Mouse (Mus musculus) MEL (cell line): ENCODE data around the gene Sgk1. TPM values are rescaled to one million over a fixed set of nuclear protein-coding genes. Genes with fewer than 3 reads are reported as not detected.
"Not testable (repeated sequence)": the region's sequence is repeated elsewhere in the genome, so short reads cannot be mapped to it uniquely, and the experiment has no call there.

Experiments
- DNase-seq: peaks from one replicate; pipeline ENCODE4 v3.0.0; 2011; ENCODE audit warnings: low read depth, low spot score
- H3K27ac ChIP-seq: 2 replicates; pipeline ENCODE4 v1.5.1; 2012; ENCODE audit warnings: low read depth, mild to moderate bottlenecking, control low read depth, low read length, moderate library complexity; ENCODE audit not compliant: control insufficient read depth
- H3K27me3 ChIP-seq, 2 experiments: fragments of 150-350 bp in 1 of 2; sonication (generic) in 1 of 2; 2 replicates each; pipeline ENCODE4 v1.6.1; 2012; ENCODE audit warnings: low read length in 2 of 2, mild to moderate bottlenecking in 2 of 2, improper control_type of control experiment in 1 of 2, moderate library complexity in 1 of 2; ENCODE audit not compliant: insufficient read depth in 2 of 2, control insufficient read depth in 1 of 2
- H3K36me3 ChIP-seq, 2 experiments: 2 replicates each; pipeline ENCODE4 v1.6.1; 2012 to 2014; ENCODE audit warnings: low read length in 2 of 2, improper control_type of control experiment in 1 of 2, inconsistent platforms in 1 of 2, mild to moderate bottlenecking in 1 of 2; ENCODE audit not compliant: insufficient read depth in 2 of 2, control insufficient read depth in 1 of 2
- H3K4me1 ChIP-seq, 2 experiments: fragments of 150-350 bp in 1 of 2; sonication (generic) in 1 of 2; 2 replicates each; pipeline ENCODE4 v1.6.1; 2012; ENCODE audit warnings: low read length in 2 of 2, improper control_type of control experiment in 1 of 2, mild to moderate bottlenecking in 1 of 2; ENCODE audit not compliant: insufficient read depth in 2 of 2, control insufficient read depth in 1 of 2
- H3K4me3 ChIP-seq, 2 experiments: fragments of 150-350 bp in 1 of 2; sonication (generic) in 1 of 2; 2 replicates each; pipeline ENCODE4 v1.5.1; 2012; ENCODE audit warnings: low read depth in 2 of 2, low read length in 2 of 2, mild to moderate bottlenecking in 2 of 2, moderate library complexity in 2 of 2, control low read depth in 1 of 2, improper control_type of control experiment in 1 of 2; ENCODE audit not compliant: control insufficient read depth in 1 of 2, insufficient read depth in 1 of 2
- H3K79me2 ChIP-seq: 2 replicates; pipeline ENCODE4 v1.6.1; 2012; ENCODE audit warnings: mild to moderate bottlenecking, low read length, moderate library complexity; ENCODE audit not compliant: control insufficient read depth, poor library complexity, insufficient read depth
- H3K9ac ChIP-seq: 2 replicates; pipeline ENCODE4 v1.6.1; 2012; ENCODE audit warnings: low read depth, mild to moderate bottlenecking, control low read depth, low read length, moderate library complexity; ENCODE audit not compliant: control insufficient read depth, poor library complexity, severe bottlenecking
- H3K9me3 ChIP-seq: fragments of 150-350 bp; sonication (generic); replicated peaks from 2 replicates; pipeline ENCODE4 v1.6.1; 2012; ENCODE audit warnings: mild to moderate bottlenecking, low read length, improper control_type of control experiment, moderate library complexity; ENCODE audit not compliant: insufficient read depth
- BHLHE40 ChIP-seq: IDR thresholded peaks from 2 replicates; pipeline ENCODE4 v1.6.1; 2012; ENCODE audit warnings: low read depth, mild to moderate bottlenecking, inconsistent platforms, low read length, improper control_type of control experiment, borderline replicate concordance
- CHD2 ChIP-seq: IDR thresholded peaks from 2 replicates; pipeline ENCODE4 v1.6.1; 2011; ENCODE audit warnings: low read length, improper control_type of control experiment
- CTCF ChIP-seq, 3 experiments: IDR thresholded peaks in 2 of 3; conservative IDR thresholded peaks in 1 of 3; 2 replicates each; pipeline ENCODE4 v1.5.1; 2011 to 2012; ENCODE audit warnings: low read length in 3 of 3, low read depth in 2 of 3, mild to moderate bottlenecking in 2 of 3, improper control_type of control experiment in 1 of 3, inconsistent platforms in 1 of 3, mixed read lengths in 1 of 3, moderate library complexity in 1 of 3; ENCODE audit not compliant: control insufficient read depth in 1 of 3, insufficient read depth in 1 of 3, poor library complexity in 1 of 3, severe bottlenecking in 1 of 3
- E2F4 ChIP-seq: IDR thresholded peaks from 2 replicates; pipeline ENCODE4 v1.6.1; 2011; ENCODE audit warnings: low read depth, low read length, improper control_type of control experiment, borderline replicate concordance
- ELF1 ChIP-seq: IDR thresholded peaks from 2 replicates; pipeline ENCODE4 v1.6.1; 2014; ENCODE audit warnings: low read depth, mild to moderate bottlenecking, inconsistent platforms, low read length, improper control_type of control experiment, moderate library complexity
- ETS1 ChIP-seq: IDR thresholded peaks from 2 replicates; pipeline ENCODE4 v1.6.1; 2012; ENCODE audit warnings: low read depth, mild to moderate bottlenecking, inconsistent platforms, low read length, improper control_type of control experiment, moderate library complexity
- GABPA ChIP-seq: IDR thresholded peaks from 2 replicates; pipeline ENCODE4 v1.6.1; 2012; ENCODE audit warnings: low read depth, mild to moderate bottlenecking, inconsistent platforms, low read length, improper control_type of control experiment, moderate library complexity
- HCFC1 ChIP-seq: IDR thresholded peaks from 2 replicates; pipeline ENCODE4 v1.6.1; 2012; ENCODE audit warnings: low read depth, mild to moderate bottlenecking, inconsistent platforms, low read length, improper control_type of control experiment, moderate library complexity
- JUND ChIP-seq: IDR thresholded peaks from 2 replicates; pipeline ENCODE4 v1.6.1; 2011; ENCODE audit warnings: low read depth, mild to moderate bottlenecking, improper control_type of control experiment, low read length
- KAT2A ChIP-seq: conservative IDR thresholded peaks from 2 replicates; pipeline ENCODE4 v1.6.1; 2012; ENCODE audit warnings: low read depth, low read length, improper control_type of control experiment, inconsistent platforms
- MAZ ChIP-seq: IDR thresholded peaks from 2 replicates; pipeline ENCODE4 v1.6.1; 2012; ENCODE audit warnings: low read depth, mild to moderate bottlenecking, inconsistent platforms, low read length, improper control_type of control experiment
- MEF2A ChIP-seq: IDR thresholded peaks from 2 replicates; pipeline ENCODE4 v1.6.1; 2014; ENCODE audit warnings: low read depth, mild to moderate bottlenecking, inconsistent platforms, low read length, improper control_type of control experiment; ENCODE audit not compliant: poor library complexity, insufficient replicate concordance, severe bottlenecking; ENCODE audit errors: extremely low read depth
- MYC ChIP-seq: IDR thresholded peaks from 2 replicates; pipeline ENCODE4 v1.6.1; 2011; ENCODE audit warnings: low read depth, mild to moderate bottlenecking, low read length, improper control_type of control experiment, moderate library complexity
- NELFE ChIP-seq: IDR thresholded peaks from 2 replicates; pipeline ENCODE4 v1.6.1; 2011; ENCODE audit warnings: low read depth, low read length, improper control_type of control experiment
- POLR2AphosphoS2 ChIP-seq: IDR thresholded peaks from 2 replicates; pipeline ENCODE4 v1.6.1; 2011; ENCODE audit warnings: low read length, improper control_type of control experiment
- RAD21 ChIP-seq: IDR thresholded peaks from 2 replicates; pipeline ENCODE4 v1.6.1; 2011; ENCODE audit warnings: mild to moderate bottlenecking, low read depth, low read length, improper control_type of control experiment
- SIN3A ChIP-seq: IDR thresholded peaks from 2 replicates; pipeline ENCODE4 v1.6.1; 2012; ENCODE audit warnings: low read length, improper control_type of control experiment, inconsistent platforms
- SMC3 ChIP-seq: IDR thresholded peaks from 2 replicates; pipeline ENCODE4 v1.6.1; 2011; ENCODE audit warnings: low read depth, low read length, improper control_type of control experiment
- TAL1 ChIP-seq: IDR thresholded peaks from 2 replicates; pipeline ENCODE4 v1.6.1; 2012; ENCODE audit warnings: mild to moderate bottlenecking, inconsistent platforms, low read length, moderate library complexity, mixed read lengths
- TBP ChIP-seq: IDR thresholded peaks from 2 replicates; pipeline ENCODE4 v1.8.0; 2011; ENCODE audit warnings: low read depth, low read length, improper control_type of control experiment
- USF1 ChIP-seq: IDR thresholded peaks from 2 replicates; pipeline ENCODE4 v1.6.1; 2014; ENCODE audit warnings: low read depth, mild to moderate bottlenecking, inconsistent platforms, low read length, improper control_type of control experiment, moderate library complexity
- USF2 ChIP-seq, 2 experiments: IDR thresholded peaks; 2 replicates each; pipeline ENCODE4 v1.6.1; 2011 to 2012; ENCODE audit warnings: improper control_type of control experiment in 2 of 2, low read length in 2 of 2, borderline replicate concordance in 1 of 2, inconsistent platforms in 1 of 2, low read depth in 1 of 2, mild to moderate bottlenecking in 1 of 2; ENCODE audit not compliant: insufficient read depth in 1 of 2
- ZKSCAN1 ChIP-seq: IDR thresholded peaks from 2 replicates; pipeline ENCODE4 v1.6.1; 2012; ENCODE audit warnings: low read depth, mild to moderate bottlenecking, inconsistent platforms, low read length, improper control_type of control experiment, moderate library complexity
- ZNF384 ChIP-seq: IDR thresholded peaks from 2 replicates; pipeline ENCODE4 v1.6.1; 2012; ENCODE audit warnings: low read depth, mild to moderate bottlenecking, inconsistent platforms, low read length, improper control_type of control experiment
- polyA plus RNA-seq, 2 experiments: library from polyadenylated mRNA; stranded (reverse) in 1 of 2; unstranded in 1 of 2; fragments of >175 nt in 1 of 2; fragments of >200 nt in 1 of 2; gene quantifications; 2 replicates each; pipeline versions ENCODE4 v1.2.1 to v1.2.4; 2012; ENCODE audit warnings: low replicate concordance in 2 of 2, low read depth in 1 of 2; ENCODE audit not compliant: insufficient read length in 2 of 2, insufficient read depth in 1 of 2, missing spikeins in 1 of 2
- total RNA-seq: library from RNA; depleted of rRNA; stranded (reverse); fragments of 300-350 nt; gene quantifications from 2 replicates; pipeline ENCODE4 v1.2.3, GENCODE M21; 2012

The Sgk1 gene
- total and polyA plus RNA-seq, 3 experiments, result 1.6 to 3.2 TPM; not detected in 1

DNA sequence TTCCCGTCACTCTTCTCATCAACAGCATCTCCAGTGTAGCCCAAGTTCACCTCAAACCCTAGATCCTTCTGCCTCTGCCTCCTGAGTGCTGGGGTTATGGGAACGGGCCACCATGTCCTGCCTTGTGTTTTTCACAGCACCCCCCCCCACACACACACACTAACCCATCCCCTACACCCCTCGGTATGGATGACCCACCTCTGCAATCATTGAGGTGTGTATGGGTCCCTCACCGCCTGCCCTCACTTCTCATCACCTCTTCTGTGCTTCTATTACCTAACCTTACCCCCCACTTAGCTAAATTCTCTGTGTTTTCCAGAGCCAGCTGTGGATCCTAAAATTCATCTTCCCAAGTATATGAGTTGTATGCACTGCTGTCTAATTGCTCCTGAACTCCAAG lies 16.4 kb downstream of the Sgk1 start:
- no peaks in the 10 kb centered on the region for H3K9me3 ChIP-seq
- H3K4me1 ChIP-seq, result no peaks in the 10 kb centered on the region
- H3K79me2 ChIP-seq, result no peaks in the 10 kb centered on the region
- H3K27ac ChIP-seq, result no peak overlapping the region
- no peaks in the 10 kb centered on the region for H3K36me3 ChIP-seq
- DNase-seq, result no peak
- H3K27me3 ChIP-seq, result peaks cover 0 to 9% of the 10 kb centered on the region in 2 experiments; a peak in 2 of 4 replicates
- no peak overlapping the region for H3K9ac ChIP-seq
- no peak overlapping the region for H3K4me3 ChIP-seq
- TF ChIP-seq KAT2A (no peak), SMC3 (no peak), USF1 (no peak), SIN3A (no peak), MAZ (no peak), JUND (no peak), POLR2AphosphoS2 (no peak), ELF1 (no peak), TBP (no peak), NELFE (no peak), ZKSCAN1 (no peak)

DNA sequence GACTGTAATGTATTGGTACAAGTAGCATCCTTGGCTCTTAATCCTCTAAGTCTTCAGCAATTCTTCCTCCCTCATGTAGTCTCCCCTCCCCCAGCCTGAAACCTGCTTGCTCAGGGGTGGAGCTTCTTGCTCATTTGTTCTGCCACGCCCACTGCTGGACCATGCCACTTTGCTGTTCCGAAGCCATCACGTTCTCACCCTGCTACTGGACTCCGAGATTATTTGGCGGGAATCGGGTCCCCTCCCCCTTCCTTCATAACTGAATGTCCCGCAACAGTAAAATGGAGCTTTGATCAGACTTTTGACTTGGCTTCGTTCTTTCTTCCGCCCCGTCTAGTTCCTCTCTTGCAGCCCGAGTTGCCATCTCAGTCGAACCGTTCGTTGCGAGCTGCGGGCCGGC lies 16.9 kb downstream of the Sgk1 start:
- H3K36me3 ChIP-seq, H3K9me3 ChIP-seq, H3K27me3 ChIP-seq, DNase-seq, H3K79me2 ChIP-seq, H3K4me1 ChIP-seq, H3K9ac ChIP-seq, H3K4me3 ChIP-seq, H3K27ac ChIP-seq: not testable (repeated sequence)

DNA sequence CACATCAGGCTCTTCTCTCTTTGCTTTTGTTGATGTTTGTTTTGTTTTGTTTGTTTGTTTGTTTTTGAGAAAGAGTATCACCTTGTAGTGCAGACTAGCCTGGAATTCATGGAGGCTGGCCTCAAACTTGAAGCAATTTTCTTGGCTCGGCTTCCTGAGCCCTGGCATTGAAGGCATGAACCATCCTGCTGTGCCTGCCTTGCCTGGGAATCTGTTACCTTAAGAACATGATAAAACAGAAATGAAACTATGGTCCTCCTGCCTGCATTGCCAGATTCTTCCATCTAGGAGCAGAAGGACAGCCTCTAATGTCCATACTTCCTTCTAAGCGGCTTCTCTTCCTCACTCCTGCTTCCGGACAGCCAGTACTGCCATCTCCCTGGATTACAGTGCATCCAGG lies 17.4 kb downstream of the Sgk1 start:
- Histone ChIP-seq H3K4me3 (no peak overlapping the region), H3K9me3 (no peaks in the 10 kb centered on the region), H3K9ac (no peak overlapping the region), H3K27ac (no peak overlapping the region), H3K36me3 (no peaks in the 10 kb centered on the region), H3K27me3 (peaks cover 0 to 6% of the 10 kb centered on the region in 2 experiments; a peak in 2 of 4 replicates), H3K79me2 (no peaks in the 10 kb centered on the region), H3K4me1 (no peaks in the 10 kb centered on the region)
- DNase-seq, result no peak
- TF ChIP-seq CTCF (IDR thresholded peaks at IDR 0.05 in 2 of 3, conservative IDR thresholded peaks at IDR 0.05 in 1 of 3; ENCODE audit: control insufficient read depth in 1 of 3, insufficient read depth in 1 of 3, low read depth in 2 of 3, low read length in 3 of 3, poor library complexity in 1 of 3, severe bottlenecking in 1 of 3) (no peak), BHLHE40 (no peak), CHD2 (no peak), ETS1 (no peak), POLR2AphosphoS2 (no peak), USF2 (IDR thresholded peaks at IDR 0.05; ENCODE audit: borderline replicate concordance in 1 of 2, insufficient read depth in 1 of 2, low read depth in 1 of 2, low read length in 2 of 2) (no peak), GABPA (no peak), USF1 (no peak), ZNF384 (no peak), TAL1 (no peak), E2F4 (no peak), MYC (no peak), HCFC1 (no peak), MEF2A (no peak), NELFE (no peak), SIN3A (no peak), RAD21 (no peak), KAT2A (no peak), JUND (no peak)
